Mouse (Mus musculus): ENCODE data around the gene Pphln1.

- TF ChIP-seq CTCF (conservative IDR thresholded peaks at IDR 0.05; ENCODE audit: low read length) (no peak), NANOG (IDR thresholded peaks at IDR 0.05; ENCODE audit: borderline replicate concordance, low read length) (no peak)
These were observed 6.7 kb downstream of the Pphln1 start for GRCm38 (mm10) chr15:93404849-93405248.

Data from E14TG2a.4 (cell line).